ENCODE assay signal across 8 mouse cellular contexts in genomic region chr6:21213865-21214672, GRCm38 (mm10). TPM values are rescaled to one million over a fixed set of nuclear protein-coding genes. Genes with fewer than 3 reads are reported as not detected.
DNase-seq lines count a peak whose midpoint lies in the region; ATAC-seq and TF ChIP-seq lines count a peak whose summit lies in the region.

No protein-coding gene starts in this region.

- peak overlapping the region; percentile 99 for H3K4me2 ChIP-seq in intestine, postnatal 0 days (replicated peaks; ENCODE audit: low read depth)
- H3K4me2 ChIP-seq in midbrain, embryonic 16.5 days (ENCODE audit: low read length), result peak overlapping the region; percentile 79

- peak overlapping the region; percentile 52 for H3K4me3 ChIP-seq in heart, adult 2 months
- H3K4me3 ChIP-seq in intestine, postnatal 0 days (ENCODE audit: low read depth, low read length), result peak overlapping the region; percentile 65
- peak overlapping the region; percentile 94 for H3K4me3 ChIP-seq in midbrain, embryonic 16.5 days (ENCODE audit: low read depth, low read length)

- TF ChIP-seq EP300 in heart, adult 2 months (IDR thresholded peaks at IDR 0.05; ENCODE audit: insufficient read depth, low read depth, low read length), result no peak

- intact Hi-C loops in heart, adult 2 months (cut with DNase I), result loop anchor here (1.0 to 10.0 kb wide), 4 partner anchors 102 to 374 kb away; no protein-coding TSS in a partner anchor
- intact Hi-C loops in heart, postnatal 25 days (cut with DNase I), result loop anchor here (2.0 to 10.0 kb wide), 3 partner anchors 169 to 489 kb away; no protein-coding TSS in a partner anchor
- intact Hi-C loops in left cerebral cortex, postnatal 36 days (cut with DNase I), result loop anchor here (1.0 to 10.0 kb wide), 4 partner anchors 201 to 1447 kb away; no protein-coding TSS in a partner anchor

- peak; percentile 67 for TF ChIP-seq CTCF in heart, adult 2 months (IDR thresholded peaks at IDR 0.05)
- peak; percentile 74 for TF ChIP-seq CTCF in intestine, postnatal 0 days (IDR thresholded peaks at IDR 0.05; ENCODE audit: low read depth)

- no peak for ATAC-seq in intestine, postnatal 0 days
- ATAC-seq in midbrain, embryonic 16.5 days, result peak; percentile 58

- peak overlapping the region; percentile 68; the same call in 1 of the 2 replicates for H3K27ac ChIP-seq in heart, adult 2 months
- no peak overlapping the region for H3K27ac ChIP-seq in intestine, postnatal 0 days (ENCODE audit: low read depth, low read length)
- peak overlapping the region; percentile 96 for H3K27ac ChIP-seq in midbrain, embryonic 16.5 days (ENCODE audit: low read length)

- H3K4me1 ChIP-seq in heart, adult 2 months (ENCODE audit: control insufficient read depth, insufficient read depth, low read length), result no peaks in the 10 kb centered on the region
- no peaks in the 10 kb centered on the region; the same call in 1 of the 2 replicates for H3K4me1 ChIP-seq in intestine, postnatal 0 days (replicated peaks; ENCODE audit: control insufficient read depth, insufficient read depth, low read length)
- peaks cover 14% of the 10 kb centered on the region for H3K4me1 ChIP-seq in midbrain, embryonic 16.5 days (ENCODE audit: control insufficient read depth, insufficient read depth, low read length)

- H3K9ac ChIP-seq in heart, adult 2 months (ENCODE audit: low read depth, low read length), result peak overlapping the region; percentile 73
- no peak overlapping the region for H3K9ac ChIP-seq in intestine, postnatal 0 days (ENCODE audit: low read depth, low read length)
- peak overlapping the region; percentile 93 for H3K9ac ChIP-seq in midbrain, embryonic 16.5 days (ENCODE audit: low read depth, low read length)

- H3K79me2 ChIP-seq in heart, adult 2 months (replicated peaks; ENCODE audit: control insufficient read depth, insufficient read depth, low read length), result peaks cover 2% of the 10 kb centered on the region; the same call in 1 of the 2 replicates

- H3K9me3 ChIP-seq in intestine, postnatal 0 days (ENCODE audit: control insufficient read depth), result no peaks in the 10 kb centered on the region
- H3K9me3 ChIP-seq in midbrain, embryonic 16.5 days (replicated peaks; ENCODE audit: control insufficient read depth, low read length, poor library complexity, severe bottlenecking), result no peaks in the 10 kb centered on the region

- H3K36me3 ChIP-seq in heart, adult 2 months (ENCODE audit: control insufficient read depth, insufficient read depth, low read length), result no peaks in the 10 kb centered on the region
- no peaks in the 10 kb centered on the region for H3K36me3 ChIP-seq in intestine, postnatal 0 days (ENCODE audit: control insufficient read depth, insufficient read depth)
- no peaks in the 10 kb centered on the region for H3K36me3 ChIP-seq in midbrain, embryonic 16.5 days (ENCODE audit: control insufficient read depth, insufficient read depth, low read length)

- H3K27me3 ChIP-seq in heart, adult 2 months (ENCODE audit: control insufficient read depth, insufficient read depth, low read length), result peaks cover 3% of the 10 kb centered on the region; the same call in 1 of the 2 replicates
- H3K27me3 ChIP-seq in intestine, postnatal 0 days (replicated peaks; ENCODE audit: control insufficient read depth, insufficient read depth, low read length), result peaks cover 26% of the 10 kb centered on the region; the same call in 1 of the 2 replicates
- H3K27me3 ChIP-seq in midbrain, embryonic 16.5 days (ENCODE audit: control insufficient read depth, insufficient read depth, low read depth, low read length), result no peaks in the 10 kb centered on the region

- DNase-seq in heart, adult 2 months, result peak; percentile 18 to 29
- DNase-seq in heart, postnatal 25 days (ENCODE audit: low spot score), result no peak
- peak; percentile 94 to 96 for DNase-seq in cerebellum, postnatal 10 days
- peak; percentile 54 to 74 for DNase-seq in frontal cortex, postnatal 10 days (ENCODE audit: low spot score in 2 of 2)
- peak; percentile 55 to 72 for DNase-seq in left cerebral cortex, postnatal 36 days (ENCODE audit: low spot score in 2 of 2)
- DNase-seq in testis, postnatal 14 days (ENCODE audit: low spot score), result peak; percentile 19

- WGBS in heart, adult 2 months, result 1% methylated on average over 29 of the region's 29 CpGs
- 2% methylated on average over 29 of the region's 29 CpGs for WGBS in intestine, postnatal 0 days
- WGBS in midbrain, embryonic 16.5 days, result under 1% methylated on average over 29 of the region's 29 CpGs

- no peak for TF ChIP-seq POLR2A in heart, adult 2 months (IDR thresholded peaks at IDR 0.05; ENCODE audit: insufficient read depth, low read depth, low read length)

RNA-seq across cellular contexts. Expression of gene Kcnd2, which starts 1.2 kb away (rescaled TPM):
- 10 to 100 TPM; 12.8 to 14.1 TPM for total RNA-seq in heart, adult 2 months (2021)
- 8.1 and 18.1 TPM in 2 replicates for polyA plus RNA-seq in heart, adult 2 months (2012; rRNA removed)
- 10 to 100 TPM; 13.3 to 14.6 TPM for total RNA-seq in heart, postnatal 25 days (2021)
- polyA plus RNA-seq in intestine, postnatal 0 days (2015; fragmentation: Nextera tagmentation; extraction: Ambion mirVana), result 0.52 and 0.68 TPM in 2 replicates
- total RNA-seq in left cerebral cortex, postnatal 36 days (2021), result 10 to 100 TPM; 73.7 to 74.1 TPM
- polyA plus RNA-seq in midbrain, embryonic 16.5 days (2015; fragmentation: Nextera tagmentation; extraction: Ambion mirVana), result 26.4 and 29.5 TPM in 2 replicates

Comparison
In these comparisons a context has a peak if more than half of its experiments do, and no peak if none do; other contexts are left out.
1. RNA of gene Kcnd2, which starts 1.2 kb away (total RNA-seq): 73.7 to 74.1 TPM in left cerebral cortex, postnatal 36 days; 13.3 to 14.6 TPM in heart, postnatal 25 days and 12.8 to 14.1 TPM in heart, adult 2 months; every median in the first group is over 4 times any median in the second.
2. Peak in every context shown above with its lines, with median percentiles within 50 percentile points of each other: H3K4me3 ChIP-seq.